Mouse (Mus musculus): ENCODE data around the gene Rpusd4. TPM values are rescaled to one million over a fixed set of nuclear protein-coding genes. Genes with fewer than 3 reads are reported as not detected.
A peak's percentile ranks its signal among the peaks of the same experiment; 100 is the strongest.

Rpusd4 gene
- total and polyA plus RNA-seq, 2 experiments from 2014 or later, result 10.9 to 11.4 TPM

GRCm38 (mm10) chr9:35284351-35284750, 16.7 kb downstream of the Rpusd4 start:
- 80% methylated on average over 4 of the region's 4 CpGs for WGBS
- Histone ChIP-seq H3K36me3 (ENCODE audit: insufficient read depth) (no peaks in the 10 kb centered on the region), H3K4me2 (ENCODE audit: low read depth) (no peak overlapping the region), H3K4me1 (ENCODE audit: insufficient read depth) (no peaks in the 10 kb centered on the region), H3K4me3 (ENCODE audit: low read depth, low read length) (no peak overlapping the region), H3K9ac (no peak overlapping the region), H3K27me3 (ENCODE audit: insufficient read depth, low read length) (no peaks in the 10 kb centered on the region; the same call in 1 of the 2 replicates), H3K9me3 (ENCODE audit: low read length) (no peaks in the 10 kb centered on the region), H3K27ac (ENCODE audit: low read depth, low read length) (no peak overlapping the region)
- DNase-seq (no peak), ATAC-seq (no peak)
- no peak for TF ChIP-seq CTCF (IDR thresholded peaks at IDR 0.05; ENCODE audit: low read depth)

- Histone ChIP-seq H3K4me2 (ENCODE audit: low read depth) (no peak overlapping the region), H3K27me3 (ENCODE audit: insufficient read depth, low read length) (no peaks in the 10 kb centered on the region; the same call in 1 of the 2 replicates), H3K9ac (no peak overlapping the region), H3K9me3 (ENCODE audit: low read length) (no peaks in the 10 kb centered on the region), H3K4me1 (ENCODE audit: insufficient read depth) (no peaks in the 10 kb centered on the region), H3K4me3 (ENCODE audit: low read depth, low read length) (no peak overlapping the region), H3K36me3 (ENCODE audit: insufficient read depth) (no peaks in the 10 kb centered on the region), H3K27ac (ENCODE audit: low read depth, low read length) (no peak overlapping the region)
- 85% methylated on average over 3 of the region's 3 CpGs for WGBS
- DNase-seq, result no peak
- no peak for ATAC-seq
- TF ChIP-seq CTCF (IDR thresholded peaks at IDR 0.05; ENCODE audit: low read depth), result no peak
These were observed 18.7 kb downstream of the Rpusd4 start for GRCm38 (mm10) chr9:35286351-35286750.

GRCm38 (mm10) chr9:35289992-35290391, 22.3 kb downstream of the Rpusd4 start:
- Histone ChIP-seq H3K27me3 (ENCODE audit: insufficient read depth, low read length) (no peaks in the 10 kb centered on the region; the same call in 1 of the 2 replicates), H3K9me3 (ENCODE audit: low read length) (no peaks in the 10 kb centered on the region), H3K36me3 (ENCODE audit: insufficient read depth) (no peaks in the 10 kb centered on the region), H3K27ac (ENCODE audit: low read depth, low read length) (no peak overlapping the region), H3K4me2 (ENCODE audit: low read depth) (no peak overlapping the region), H3K4me1 (ENCODE audit: insufficient read depth) (no peaks in the 10 kb centered on the region), H3K9ac (no peak overlapping the region), H3K4me3 (ENCODE audit: low read depth, low read length) (no peak overlapping the region)
- DNase-seq (no peak), ATAC-seq (no peak)
- TF ChIP-seq CTCF (IDR thresholded peaks at IDR 0.05; ENCODE audit: low read depth), result no peak
- 23% methylated on average over 7 of the region's 7 CpGs for WGBS

- ATAC-seq (no peak), DNase-seq (no peak)
- Histone ChIP-seq H3K9ac (no peak overlapping the region), H3K4me1 (ENCODE audit: insufficient read depth) (no peaks in the 10 kb centered on the region), H3K9me3 (ENCODE audit: low read length) (no peaks in the 10 kb centered on the region), H3K27ac (ENCODE audit: low read depth, low read length) (no peak overlapping the region), H3K4me3 (ENCODE audit: low read depth, low read length) (no peak overlapping the region), H3K36me3 (ENCODE audit: insufficient read depth) (no peaks in the 10 kb centered on the region), H3K4me2 (ENCODE audit: low read depth) (no peak overlapping the region), H3K27me3 (ENCODE audit: insufficient read depth, low read length) (no peaks in the 10 kb centered on the region; the same call in 1 of the 2 replicates)
- TF ChIP-seq CTCF (IDR thresholded peaks at IDR 0.05; ENCODE audit: low read depth), result no peak
- WGBS, result 96% methylated on average over 3 of the region's 3 CpGs
These were observed 22.8 kb downstream of the Rpusd4 start for GRCm38 (mm10) chr9:35290417-35290816.

GRCm38 (mm10) chr9:35290916-35291315, 23.3 kb downstream of the Rpusd4 start:
- Histone ChIP-seq H3K9me3 (ENCODE audit: low read length) (no peaks in the 10 kb centered on the region), H3K4me3 (ENCODE audit: low read depth, low read length) (no peak overlapping the region), H3K27me3 (ENCODE audit: insufficient read depth, low read length) (no peaks in the 10 kb centered on the region; the same call in 1 of the 2 replicates), H3K9ac (no peak overlapping the region), H3K36me3 (ENCODE audit: insufficient read depth) (no peaks in the 10 kb centered on the region), H3K27ac (ENCODE audit: low read depth, low read length) (no peak overlapping the region), H3K4me1 (ENCODE audit: insufficient read depth) (no peaks in the 10 kb centered on the region), H3K4me2 (ENCODE audit: low read depth) (no peak overlapping the region)
- no peak for TF ChIP-seq CTCF (IDR thresholded peaks at IDR 0.05; ENCODE audit: low read depth)
- DNase-seq, result peak; percentile 33
- ATAC-seq, result peak; percentile 43; the same call in 1 of the 2 replicates
- WGBS, result 60% methylated on average over 4 of the region's 4 CpGs

- Histone ChIP-seq H3K27ac (ENCODE audit: low read depth, low read length) (no peak overlapping the region), H3K36me3 (ENCODE audit: insufficient read depth) (no peaks in the 10 kb centered on the region), H3K4me3 (ENCODE audit: low read depth, low read length) (no peak overlapping the region), H3K9ac (no peak overlapping the region), H3K27me3 (ENCODE audit: insufficient read depth, low read length) (no peaks in the 10 kb centered on the region), H3K4me1 (ENCODE audit: insufficient read depth) (no peaks in the 10 kb centered on the region), H3K9me3 (ENCODE audit: low read length) (no peaks in the 10 kb centered on the region), H3K4me2 (ENCODE audit: low read depth) (no peak overlapping the region)
- WGBS, result 47% methylated on average over 5 of the region's 5 CpGs
- no peak for TF ChIP-seq CTCF (IDR thresholded peaks at IDR 0.05; ENCODE audit: low read depth)
- ATAC-seq (no peak), DNase-seq (no peak)
These were observed 25.8 kb downstream of the Rpusd4 start for GRCm38 (mm10) chr9:35293465-35293864.

- no peak overlapping the region for H3K4me3 ChIP-seq (ENCODE audit: low read depth, low read length)
- no peaks in the 10 kb centered on the region for H3K4me1 ChIP-seq (ENCODE audit: insufficient read depth)
- no peak for DNase-seq
- no peak for TF ChIP-seq CTCF (IDR thresholded peaks at IDR 0.05; ENCODE audit: low read depth)
- no peaks in the 10 kb centered on the region for H3K27me3 ChIP-seq (ENCODE audit: insufficient read depth, low read length)
- H3K27ac ChIP-seq (ENCODE audit: low read depth, low read length), result no peak overlapping the region
- ATAC-seq, result no peak
- H3K4me2 ChIP-seq (ENCODE audit: low read depth), result no peak overlapping the region
- no peaks in the 10 kb centered on the region for H3K9me3 ChIP-seq (ENCODE audit: low read length)
- H3K9ac ChIP-seq, result no peak overlapping the region
- no peaks in the 10 kb centered on the region for H3K36me3 ChIP-seq (ENCODE audit: insufficient read depth)
These were observed 30.1 kb downstream of the Rpusd4 start for GRCm38 (mm10) chr9:35297791-35298190.
